Mouse (Mus musculus) limb, embryonic 12.5 days (tissue): Measurements from ENCODE around the gene Olfr1442. TPM values are rescaled to one million over a fixed set of nuclear protein-coding genes. Genes with fewer than 3 reads are reported as not detected.

Source experiments
- polyA plus RNA-seq: library from polyadenylated mRNA; unstranded; fragments of >200 nt; fragmentation: Nextera tagmentation; extraction: Ambion mirVana; gene quantifications from 2 replicates; pipeline ENCODE4 v1.2.1, GENCODE M21; 2016

Olfr1442 gene
- polyA plus RNA-seq, 1 experiment from 2014 or later, result not detected

Other genes with a start within 250 kb of the Olfr1442 start
- gene Pfpl, start 242.5 kb upstream of the Olfr1442 start, polyA plus RNA-seq, result not detected in 2 replicates
- 0.22 and 0.25 TPM in 2 replicates for gene Mpeg1, start 209.7 kb upstream of the Olfr1442 start, polyA plus RNA-seq
- gene Dtx4, start 169.0 kb upstream of the Olfr1442 start, polyA plus RNA-seq, result 5.2 and 5.6 TPM in 2 replicates
- gene Fam111a, start 124.7 kb upstream of the Olfr1442 start, polyA plus RNA-seq, result 18.4 and 20.2 TPM in 2 replicates
- not detected in 2 replicates for gene Gm4952, start 70.5 kb upstream of the Olfr1442 start, polyA plus RNA-seq
- gene Glyat, start 37.1 kb upstream of the Olfr1442 start, polyA plus RNA-seq, result not detected in 2 replicates
- gene Olfr1443, start 7.7 kb downstream of the Olfr1442 start, polyA plus RNA-seq, result not detected in 2 replicates
- not detected in 2 replicates for gene Keg1, start 25.3 kb downstream of the Olfr1442 start, polyA plus RNA-seq
- 1.7 and 2.3 TPM in 2 replicates for gene Cntf, start 95.2 kb downstream of the Olfr1442 start, polyA plus RNA-seq
- 16.5 and 17.1 TPM in 2 replicates for gene Zfp91, start 125.7 kb downstream of the Olfr1442 start, polyA plus RNA-seq
- 0.98 and 1.3 TPM in 2 replicates for gene Lpxn, start 125.8 kb downstream of the Olfr1442 start, polyA plus RNA-seq
- not detected in 2 replicates for gene Gm5244, start 176.2 kb downstream of the Olfr1442 start, polyA plus RNA-seq
- gene Olfr1444, start 186.8 kb downstream of the Olfr1442 start, polyA plus RNA-seq, result not detected in 2 replicates
- gene Olfr1445, start 213.4 kb downstream of the Olfr1442 start, polyA plus RNA-seq, result not detected in 2 replicates
- gene Olfr1446, start 223.1 kb downstream of the Olfr1442 start, polyA plus RNA-seq, result not detected in 2 replicates
- not detected in 2 replicates for gene Olfr1447, start 233.3 kb downstream of the Olfr1442 start, polyA plus RNA-seq